Mouse (Mus musculus) G1E (cell line): Measurements from ENCODE around the gene Eddm3b.

ENCODE experiments used
- CTCF ChIP-seq: IDR thresholded peaks from 2 replicates; pipeline ENCODE4 v1.5.1; 2012; ENCODE audit warnings: low read depth, low read length, inconsistent platforms, mixed read lengths
- TAL1 ChIP-seq: conservative IDR thresholded peaks from 2 replicates; pipeline ENCODE4 v1.6.1; 2012; ENCODE audit warnings: low read depth, low read length, inconsistent platforms, mixed read lengths

DNA sequence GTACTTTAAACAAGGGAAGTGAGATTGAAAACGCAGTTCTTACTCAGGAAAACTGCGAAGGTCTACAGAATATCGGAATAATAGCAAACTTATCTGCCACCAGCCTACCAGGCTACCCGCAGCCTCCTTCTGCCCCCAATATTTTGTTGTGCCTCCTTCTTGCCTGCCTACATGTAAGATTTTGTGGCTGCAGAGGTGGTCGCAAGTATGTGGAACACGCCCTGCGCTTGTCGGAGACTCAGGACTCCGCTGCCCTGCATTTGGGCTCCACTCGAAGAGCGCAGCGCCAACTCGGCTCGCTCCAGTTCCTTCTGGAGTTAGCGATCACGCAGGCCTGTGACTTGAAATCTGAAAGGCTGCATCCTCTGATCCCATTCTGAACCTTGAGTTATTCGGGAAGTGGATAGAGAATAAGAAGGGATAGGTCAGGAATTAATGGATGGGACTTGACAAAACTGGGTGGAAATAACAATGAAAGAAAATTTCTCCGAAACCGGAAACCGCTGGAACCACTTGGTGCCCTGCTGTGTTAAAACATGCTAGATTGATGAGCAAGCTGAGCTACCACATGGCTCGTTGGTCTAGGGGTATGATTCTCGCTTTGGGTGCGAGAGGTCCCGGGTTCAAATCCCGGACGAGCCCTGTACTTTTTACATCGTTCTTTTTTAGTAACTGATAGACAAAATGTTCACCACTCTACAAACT lies 24.0 kb upstream of the Eddm3b start:
- no peak for TF ChIP-seq CTCF
- no peak for TF ChIP-seq TAL1
